Mouse (Mus musculus) monocyte, adult 5-6 weeks (primary cell): Measurements from ENCODE around the gene Zfp664. TPM values are rescaled to one million over a fixed set of nuclear protein-coding genes. Genes with fewer than 3 reads are reported as not detected.

Experiments
- ATAC-seq: fragments of 153-309, 156-312 bp; replicated peaks from 2 replicates; pipeline ENCODE4 v1.8.0; 2017; ENCODE audit warnings: mild to moderate bottlenecking; ENCODE audit not compliant: low TSS enrichment, insufficient number of reproducible peaks, severe bottlenecking, poor library complexity, low FRiP score
- total RNA-seq: library from RNA; stranded (forward); fragments of 200-1000, 200-491, 200-594 nt; gene quantifications from 3 replicates; pipeline ENCODE4 v1.2.3, GENCODE M21; 2017

Gene Zfp664
- total RNA-seq, 1 experiment from 2014 or later, result 19.3 TPM

GRCm38 (mm10) chr5:124912946-124913933 lies 50.7 kb downstream of the Zfp664 start:
- no peak for ATAC-seq

- no peak for ATAC-seq
Measured at GRCm38 (mm10) chr5:124919798-124920197, 57.3 kb downstream of the Zfp664 start.

- ATAC-seq, result no peak
Measured at GRCm38 (mm10) chr5:124921410-124921809, 58.9 kb downstream of the Zfp664 start.

- ATAC-seq, result 0 out of 2 replicates have a peak, but pooled peaks have one; percentile 31
Measured at GRCm38 (mm10) chr5:124922356-124923352, 60.2 kb downstream of the Zfp664 start.

- no peak for ATAC-seq
Measured at GRCm38 (mm10) chr5:124929425-124930054, 67.0 kb downstream of the Zfp664 start.

GRCm38 (mm10) chr5:124930055-124930439 lies 67.6 kb downstream of the Zfp664 start:
- ATAC-seq, result no peak

- no peak for ATAC-seq
Measured at GRCm38 (mm10) chr5:124930603-124931002, 68.1 kb downstream of the Zfp664 start.

- no peak for ATAC-seq
Measured at GRCm38 (mm10) chr5:124931076-124931475, 68.6 kb downstream of the Zfp664 start.

GRCm38 (mm10) chr5:124934558-124934957 lies 72.1 kb downstream of the Zfp664 start:
- ATAC-seq, result no peak

GRCm38 (mm10) chr5:124943181-124943792 lies 80.8 kb downstream of the Zfp664 start:
- no peak for ATAC-seq

- ATAC-seq, result 0 out of 2 replicates have a peak, but pooled peaks have one; percentile 50
Measured at GRCm38 (mm10) chr5:124943793-124944383, 81.4 kb downstream of the Zfp664 start.

- ATAC-seq, result no peak
Measured at GRCm38 (mm10) chr5:124944384-124944783, 81.9 kb downstream of the Zfp664 start.

- no peak for ATAC-seq
Measured at GRCm38 (mm10) chr5:124945046-124945445, 82.6 kb downstream of the Zfp664 start.

- ATAC-seq, result no peak
Measured at GRCm38 (mm10) chr5:124950623-124951278, 88.3 kb downstream of the Zfp664 start.

GRCm38 (mm10) chr5:124951333-124951732 lies 88.8 kb downstream of the Zfp664 start:
- no peak for ATAC-seq
